Mouse (Mus musculus): Measurements from ENCODE around the gene Bicd1.

The Bicd1 gene

DNA sequence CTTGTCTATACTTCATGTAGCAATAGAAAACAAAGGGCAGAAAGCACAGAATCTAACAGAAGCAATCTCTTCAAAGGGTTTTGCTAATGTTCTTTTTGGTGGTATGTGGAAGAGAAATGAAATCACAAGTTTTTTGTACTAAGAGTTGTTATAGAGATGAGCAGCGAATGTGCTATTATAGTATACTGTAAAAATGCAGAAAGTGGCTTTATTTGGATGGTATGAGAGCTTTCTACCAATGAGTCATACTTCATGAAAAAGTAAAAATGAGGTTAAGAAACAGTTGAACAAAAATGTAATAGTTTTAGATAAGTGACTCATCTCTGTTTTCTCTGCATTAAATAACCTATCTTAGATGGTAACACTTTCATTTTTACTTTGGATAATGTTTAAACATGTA, 165.6 kb downstream of the Bicd1 start:
- no peak for DNase-seq

DNA sequence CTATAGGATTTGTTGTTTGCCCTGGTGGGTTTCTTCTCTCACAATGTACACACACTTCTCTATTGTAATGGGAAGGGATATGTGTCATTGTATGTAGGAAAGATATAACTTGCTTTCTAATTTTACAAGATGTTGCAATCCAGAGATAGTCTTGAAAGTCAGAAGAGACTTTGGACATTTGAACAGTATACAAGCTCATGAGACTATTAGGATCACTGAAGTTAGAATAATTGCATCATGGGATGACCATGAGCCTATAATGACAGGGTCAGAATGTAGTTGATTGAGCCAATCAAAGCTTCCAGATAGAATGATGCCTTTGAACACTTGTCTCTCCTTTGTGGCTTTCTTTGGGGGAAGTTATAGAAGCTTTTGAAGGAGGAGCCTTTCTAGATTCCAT, 171.4 kb downstream of the Bicd1 start:
- no peak for DNase-seq

DNA sequence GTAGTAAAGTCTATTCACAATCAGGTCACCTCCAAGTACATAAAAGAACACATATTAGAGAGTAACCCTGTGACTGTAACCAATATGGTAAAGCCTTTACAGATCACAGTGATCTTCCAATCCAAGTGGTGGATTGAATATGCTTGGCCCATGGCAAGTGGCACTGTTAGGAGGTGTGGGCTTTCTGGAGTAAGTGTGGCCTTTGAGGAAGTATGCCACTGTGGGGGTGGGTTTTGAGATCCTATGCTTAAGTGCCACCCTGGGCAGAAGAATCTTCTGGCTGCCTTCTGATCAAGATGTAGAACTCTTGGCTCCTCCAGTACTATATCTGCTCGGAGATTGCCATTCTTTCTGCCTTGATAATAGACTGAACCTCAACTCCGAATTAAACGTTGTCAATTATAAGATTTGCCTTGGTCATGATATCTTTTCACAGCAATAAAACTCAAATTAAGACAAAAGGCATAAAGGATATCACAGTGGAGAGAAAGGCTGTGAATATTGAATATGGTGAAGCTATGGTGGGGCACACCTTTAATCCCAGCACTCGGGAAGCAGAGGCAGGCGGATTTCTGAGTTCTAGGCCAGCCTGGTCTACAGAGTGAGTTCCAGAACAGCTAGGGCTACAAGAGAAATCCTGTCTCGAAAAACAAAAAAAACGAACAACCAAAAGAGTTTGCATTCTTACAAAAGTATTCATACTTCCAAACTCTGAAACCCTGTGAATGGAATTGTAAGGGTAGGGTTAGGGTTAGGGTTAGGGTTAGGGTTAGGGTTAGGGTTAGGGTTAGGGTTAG, 177.2 kb downstream of the Bicd1 start:
- no peak for DNase-seq
